Mouse (Mus musculus): ENCODE measurements around the gene Nat9.

GRCm38 (mm10) chr11:115229021-115229930 lies 41.6 kb upstream of the Nat9 start:
- TF ChIP-seq CTCF (conservative IDR thresholded peaks at IDR 0.05; ENCODE audit: insufficient read depth, insufficient read length, low read depth, low read length) (no peak), POLR2A (IDR thresholded peaks at IDR 0.05; ENCODE audit: low read depth, low read length) (no peak)

Measured in kidney, adult 2 months (tissue).